In the genomic region with DNA sequence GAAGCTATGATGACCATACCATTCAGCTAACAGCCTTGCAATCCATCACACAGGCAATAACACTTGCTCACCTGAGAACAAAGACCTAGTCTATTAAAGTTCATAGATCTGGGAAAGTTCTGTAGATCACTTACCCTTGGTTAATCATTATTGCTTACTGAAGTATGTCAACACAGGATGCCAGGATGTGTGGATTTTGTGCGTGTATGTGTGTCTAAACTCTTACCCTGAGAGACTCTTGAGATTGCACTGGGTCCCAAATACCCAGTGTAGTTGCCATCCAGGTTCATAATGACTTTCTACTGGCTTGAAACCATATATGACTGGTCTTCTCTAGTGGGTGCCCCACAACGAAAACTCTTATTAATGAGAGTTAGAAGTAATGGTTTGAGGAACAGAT, we compare ENCODE assay signal across 21 mouse cellular contexts.
DNase-seq lines count a peak whose midpoint lies in the region; ATAC-seq and TF ChIP-seq lines count a peak whose summit lies in the region.
"Had no signal": no experiment of that assay in that cellular context is flagged by ENCODE, and none has a peak within 500 bp of the region (broad histone marks: within the 10 kb centered on the region; RNA-seq: fewer than 3 reads in every experiment).

No protein-coding gene starts in this region.

- H3K9ac ChIP-seq in lung, embryonic 15.5 days: no peak overlapping the region
- no peak overlapping the region for H3K9ac ChIP-seq in lung, postnatal 0 days (replicated peaks; ENCODE audit: low read depth)
- H3K9ac ChIP-seq: embryonic facial prominence, embryonic 13.5 days; embryonic facial prominence, embryonic 15.5 days; forebrain, embryonic 12.5 days had no signal

- no peaks in the 10 kb centered on the region for H3K9me3 ChIP-seq in lung, embryonic 15.5 days
- H3K9me3 ChIP-seq in lung, postnatal 0 days (ENCODE audit: low read length): no peaks in the 10 kb centered on the region
- H3K9me3 ChIP-seq: embryonic facial prominence, embryonic 13.5 days; embryonic facial prominence, embryonic 15.5 days; forebrain, embryonic 10.5 days; forebrain, embryonic 12.5 days had no signal

- no peak overlapping the region for H3K27ac ChIP-seq in lung, embryonic 15.5 days
- H3K27ac ChIP-seq in lung, postnatal 0 days (ENCODE audit: low read length): no peak overlapping the region
- H3K27ac ChIP-seq: embryonic facial prominence, embryonic 13.5 days; embryonic facial prominence, embryonic 15.5 days; forebrain, embryonic 10.5 days; forebrain, embryonic 12.5 days had no signal

- no peak overlapping the region for H3K4me2 ChIP-seq in lung, embryonic 15.5 days
- H3K4me2 ChIP-seq in lung, postnatal 0 days (replicated peaks; ENCODE audit: low read depth, low read length): no peak overlapping the region
- H3K4me2 ChIP-seq: embryonic facial prominence, embryonic 13.5 days; embryonic facial prominence, embryonic 15.5 days; forebrain, embryonic 12.5 days had no signal

- H3K4me3 ChIP-seq in lung, embryonic 15.5 days: no peak overlapping the region
- H3K4me3 ChIP-seq in lung, postnatal 0 days (ENCODE audit: low read depth, low read length): no peak overlapping the region
- no peak overlapping the region for H3K4me3 ChIP-seq in lung, adult 2 months (replicated peaks; ENCODE audit: extremely low read depth, low read depth, low read length)
- H3K4me3 ChIP-seq: embryonic facial prominence, embryonic 13.5 days; embryonic facial prominence, embryonic 15.5 days; erythroblast, embryonic 14.5 days; forebrain, embryonic 10.5 days; forebrain, embryonic 12.5 days had no signal

- TF ChIP-seq CTCF in lung, postnatal 0 days (IDR thresholded peaks at IDR 0.05): no peak
- TF ChIP-seq CTCF in lung, adult 2 months (IDR thresholded peaks at IDR 0.05; ENCODE audit: insufficient read depth, low read length): no peak

- H3K27me3 ChIP-seq in lung, embryonic 15.5 days: no peaks in the 10 kb centered on the region
- no peaks in the 10 kb centered on the region for H3K27me3 ChIP-seq in lung, postnatal 0 days (replicated peaks; ENCODE audit: insufficient read depth, low read length)
- H3K27me3 ChIP-seq: embryonic facial prominence, embryonic 13.5 days; embryonic facial prominence, embryonic 15.5 days; forebrain, embryonic 12.5 days had no signal

- TF ChIP-seq EP300 in lung, postnatal 0 days (IDR thresholded peaks at IDR 0.05): no peak

- H3K36me3 ChIP-seq in lung, embryonic 15.5 days: no peaks in the 10 kb centered on the region
- H3K36me3 ChIP-seq in lung, postnatal 0 days (ENCODE audit: insufficient read depth, low read length): no peaks in the 10 kb centered on the region
- H3K36me3 ChIP-seq: embryonic facial prominence, embryonic 13.5 days; embryonic facial prominence, embryonic 15.5 days; forebrain, embryonic 10.5 days; forebrain, embryonic 12.5 days had no signal

- 48% methylated on average over 2 of the region's 2 CpGs for WGBS in lung, embryonic 15.5 days
- 51% methylated on average over 2 of the region's 2 CpGs for WGBS in lung, postnatal 0 days
- WGBS in lung, adult 2 months: 48% methylated on average over 2 of the region's 2 CpGs

- H3K4me1 ChIP-seq in lung, embryonic 15.5 days: no peaks in the 10 kb centered on the region
- no peaks in the 10 kb centered on the region for H3K4me1 ChIP-seq in lung, postnatal 0 days (ENCODE audit: insufficient read depth, low read depth, low read length)
- H3K4me1 ChIP-seq in lung, adult 2 months (ENCODE audit: control insufficient read depth, insufficient read depth, low read length): no peaks in the 10 kb centered on the region
- H3K4me1 ChIP-seq: embryonic facial prominence, embryonic 13.5 days; embryonic facial prominence, embryonic 15.5 days; forebrain, embryonic 10.5 days; forebrain, embryonic 12.5 days had no signal

- TF ChIP-seq POLR2A in lung, adult 2 months (IDR thresholded peaks at IDR 0.05; ENCODE audit: borderline replicate concordance, extremely low read depth, low read depth, low read length): no peak

- no peak for DNase-seq in lung, adult 18-20 months
- peak; percentile 62 for DNase-seq in lung, postnatal 0 days (ENCODE audit: low spot score)
- no peak for DNase-seq in lung, adult 2 months
- DNase-seq: adrenal gland, adult 2 months; adrenal gland, postnatal 10 days; adrenal gland, postnatal 25 days; cerebellum, adult 11 months; cerebellum, adult 18-20 months; cerebellum, adult 8-10 months; cerebellum, adult 9-11 months; cerebellum, postnatal 14 days; cerebellum, postnatal 36 days; embryo, embryonic 11 days had no signal

- peak; percentile 91 for ATAC-seq in lung, embryonic 15.5 days (ENCODE audit: borderline replicate concordance, extremely low read depth, low FRiP score, low TSS enrichment)
- peak; percentile 83 for ATAC-seq in lung, postnatal 0 days
- ATAC-seq: forebrain, embryonic 14.5 days; forebrain, embryonic 16.5 days had no signal
